Mouse (Mus musculus) E14TG2a.4 (cell line): Measurements from ENCODE around the gene Myom3.

Source experiments
- CTCF ChIP-seq: conservative IDR thresholded peaks from 2 replicates; pipeline ENCODE4 v1.5.1; 2014; ENCODE audit warnings: low read length
- NANOG ChIP-seq: IDR thresholded peaks from 2 replicates; pipeline ENCODE4 v1.6.1; 2014; ENCODE audit warnings: borderline replicate concordance, low read length, mixed read lengths
- POU5F1 ChIP-seq: IDR thresholded peaks from 2 replicates; pipeline ENCODE4 v1.6.1; 2014; ENCODE audit warnings: low read length, borderline replicate concordance

- TF ChIP-seq CTCF (no peak), NANOG (no peak), POU5F1 (no peak)
These were observed 6.7 kb upstream of the Myom3 start for GRCm38 (mm10) chr4:135752779-135753164.
